Mouse (Mus musculus) hindbrain, postnatal 0 days (tissue): Measurements from ENCODE around the gene Cd59b. TPM values are rescaled to one million over a fixed set of nuclear protein-coding genes. Genes with fewer than 3 reads are reported as not detected.

Source experiments
- ATAC-seq: fragments of 200-750 bp; cut with Nextera tagmentation; 2 replicates; pipeline ENCODE4 v1.8.0; 2017; ENCODE audit warnings: mild to moderate bottlenecking, moderate TSS enrichment, moderate library complexity
- DNase-seq: peaks from one replicate; pipeline ENCODE4 v3.0.0-alpha.2; 2015; ENCODE audit warnings: low spot score
- H3K27ac ChIP-seq: fragments of 300-500 bp; sonication (generic); 2 replicates; pipeline ENCODE4 v1.5.1; 2014; ENCODE audit warnings: mild to moderate bottlenecking
- H3K27me3 ChIP-seq: fragments of 300-500 bp; sonication (generic); 2 replicates; pipeline ENCODE4 v1.6.1; 2014; ENCODE audit warnings: low read length, mixed read lengths; ENCODE audit not compliant: insufficient read depth
- H3K36me3 ChIP-seq: fragments of 300-500 bp; sonication (generic); 2 replicates; pipeline ENCODE4 v1.6.1; 2014; ENCODE audit warnings: low read length, mixed read lengths; ENCODE audit not compliant: insufficient read depth
- H3K4me1 ChIP-seq: fragments of 300-500 bp; sonication (generic); 2 replicates; pipeline ENCODE4 v1.6.1; 2014; ENCODE audit warnings: antibody characterized with exemption, low read length, mixed read lengths; ENCODE audit not compliant: insufficient read depth
- H3K4me2 ChIP-seq: fragments of 300-500 bp; sonication (generic); 2 replicates; pipeline ENCODE4 v1.6.1; 2014; ENCODE audit warnings: low read depth, mild to moderate bottlenecking, low read length, moderate library complexity, mixed read lengths
- H3K4me3 ChIP-seq: fragments of 300-500 bp; sonication (generic); 2 replicates; pipeline ENCODE4 v1.5.1; 2014; ENCODE audit warnings: low read length
- H3K9ac ChIP-seq: fragments of 300-500 bp; sonication (generic); replicated peaks from 2 replicates; pipeline ENCODE4 v1.6.1; 2014; ENCODE audit warnings: mild to moderate bottlenecking, low read length, moderate library complexity, mixed read lengths
- H3K9me3 ChIP-seq: fragments of 300-500 bp; sonication (generic); 2 replicates; pipeline ENCODE4 v1.6.1; 2016; ENCODE audit warnings: low read length, mixed read lengths
- CTCF ChIP-seq: IDR thresholded peaks from 2 replicates; pipeline ENCODE4 v1.5.1; 2016; ENCODE audit warnings: antibody characterized with exemption, control low read depth, low read depth
- WGBS: fragments of 180-500 bp; shearing (Covaris S2); extraction: QIAGEN DNeasy Blood & Tissue Kit; methylation state at CpG from one replicate; pipeline ENCODE4 v1.1.7; 2014; 5-methylcytosine and 5-hydroxymethylcytosine counted together
- polyA plus RNA-seq: library from polyadenylated mRNA; unstranded; fragments of >200 nt; fragmentation: Nextera tagmentation; extraction: Ambion mirVana; gene quantifications from 2 replicates; pipeline ENCODE4 v1.2.1, GENCODE M21; 2015
- total RNA-seq: library from RNA; depleted of rRNA; stranded (reverse); fragments of >200 nt; gene quantifications from 2 replicates; pipeline ENCODE4 v1.2.3, GENCODE M21; 2014

Cd59b gene
- total and polyA plus RNA-seq, 2 experiments from 2014 or later = 3.9 TPM; not detected in 1

DNA sequence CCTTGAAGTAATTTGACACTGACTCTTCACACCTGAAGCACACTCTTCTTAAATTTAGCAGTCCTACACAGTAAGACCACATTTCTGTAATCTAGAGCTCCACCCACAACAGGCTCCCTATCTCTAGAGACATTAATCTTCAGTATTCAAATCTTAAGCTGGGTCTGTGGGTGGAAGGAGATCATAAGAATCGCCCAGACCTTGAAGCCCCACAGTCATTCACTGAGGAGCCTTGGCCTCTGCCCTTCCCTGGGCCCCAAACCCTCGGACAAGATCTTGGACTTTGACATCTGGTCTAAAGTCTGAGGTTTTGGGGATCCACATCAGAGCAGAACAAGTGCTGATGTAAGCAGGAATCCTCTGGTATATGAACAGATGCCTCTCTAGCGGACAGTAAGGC is 53.9 kb downstream of the Cd59b start:
- TF ChIP-seq CTCF = no peak
- Histone ChIP-seq H3K4me3 (peak overlapping the region; percentile 82; the same call in 1 of the 2 replicates), H3K27me3 (no peaks in the 10 kb centered on the region), H3K4me2 (0 out of 2 replicates have a peak overlapping the region, but pooled peaks have one; percentile 89), H3K36me3 (no peaks in the 10 kb centered on the region), H3K27ac (no peak overlapping the region), H3K9me3 (no peaks in the 10 kb centered on the region), H3K9ac (no peak overlapping the region), H3K4me1 (no peaks in the 10 kb centered on the region)
- 52% methylated on average over 3 of the region's 3 CpGs for WGBS
- DNase-seq (no peak), ATAC-seq (no peak)

DNA sequence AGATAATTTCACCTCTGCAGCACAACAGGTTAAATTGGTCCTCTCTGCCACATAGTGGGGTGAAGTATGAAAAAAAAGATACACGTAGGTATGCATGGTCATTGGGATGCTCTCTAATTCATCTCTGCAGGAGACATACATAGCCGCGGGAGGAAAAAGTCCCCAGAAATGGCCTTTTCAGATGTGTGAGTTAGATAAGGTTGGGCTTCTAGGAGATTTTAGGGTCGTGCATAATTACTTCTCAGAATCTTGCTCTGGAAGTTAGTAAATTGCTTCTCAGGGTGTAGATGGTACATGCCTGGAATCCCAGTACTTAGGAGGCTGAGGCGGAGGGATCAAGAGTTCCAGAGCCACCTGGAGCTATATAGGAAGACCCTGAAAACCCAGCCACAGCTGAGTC is 54.4 kb downstream of the Cd59b start:
- Histone ChIP-seq H3K9me3 (no peaks in the 10 kb centered on the region), H3K36me3 (no peaks in the 10 kb centered on the region), H3K4me3 (no peak overlapping the region), H3K27ac (no peak overlapping the region), H3K4me1 (no peaks in the 10 kb centered on the region), H3K9ac (no peak overlapping the region), H3K27me3 (no peaks in the 10 kb centered on the region), H3K4me2 (no peak overlapping the region)
- 82% methylated on average over 5 of the region's 5 CpGs for WGBS
- DNase-seq (no peak), ATAC-seq (no peak)
- no peak for TF ChIP-seq CTCF

DNA sequence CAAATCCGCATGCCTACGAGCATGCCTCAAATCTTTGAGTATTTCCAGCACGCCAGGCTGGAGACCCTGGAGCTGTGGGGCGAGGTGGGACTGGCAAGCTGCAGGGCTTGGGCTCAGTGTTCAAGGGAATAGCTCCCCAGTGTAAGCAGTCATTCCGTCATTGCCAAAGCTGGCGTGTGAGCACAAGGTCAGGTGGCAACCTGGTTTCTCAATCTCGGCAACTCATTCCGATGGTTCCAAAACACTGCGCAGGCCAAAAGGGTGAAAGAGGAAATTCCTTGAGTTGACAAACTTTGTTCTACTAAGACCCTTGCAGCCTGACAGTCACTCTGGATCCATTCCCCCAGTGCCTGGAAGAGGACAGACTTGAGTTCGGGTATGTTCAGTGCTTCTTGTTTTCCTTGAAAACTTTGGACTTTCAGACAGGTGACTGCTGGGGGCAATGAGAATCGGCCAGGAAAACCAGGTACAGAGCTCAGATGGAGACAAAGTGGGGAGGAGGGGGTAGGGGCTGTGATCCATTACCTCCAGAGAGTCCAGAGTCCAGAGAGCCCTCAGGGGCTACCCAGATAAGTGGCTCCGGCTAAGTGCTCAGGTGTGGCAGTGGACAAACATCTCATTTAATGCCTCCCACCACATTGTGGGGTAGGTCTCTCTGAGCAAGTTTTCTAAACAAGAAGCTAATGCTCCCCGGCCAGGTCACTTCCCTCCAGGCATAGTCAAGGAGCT is 59.3 kb downstream of the Cd59b start:
- Histone ChIP-seq H3K27ac (no peak overlapping the region), H3K4me1 (no peaks in the 10 kb centered on the region), H3K9ac (no peak overlapping the region), H3K4me3 (no peak overlapping the region), H3K36me3 (no peaks in the 10 kb centered on the region), H3K9me3 (no peaks in the 10 kb centered on the region), H3K4me2 (no peak overlapping the region), H3K27me3 (no peaks in the 10 kb centered on the region)
- DNase-seq = no peak
- no peak for ATAC-seq
- 89% methylated on average over 13 of the region's 13 CpGs for WGBS
- TF ChIP-seq CTCF = no peak

- Histone ChIP-seq H3K9ac (no peak overlapping the region), H3K27ac (no peak overlapping the region), H3K4me2 (no peak overlapping the region), H3K36me3 (no peaks in the 10 kb centered on the region), H3K9me3 (no peaks in the 10 kb centered on the region), H3K4me1 (no peaks in the 10 kb centered on the region), H3K4me3 (no peak overlapping the region), H3K27me3 (no peaks in the 10 kb centered on the region)
- WGBS = 89% methylated on average over 6 of the region's 6 CpGs
- TF ChIP-seq CTCF = no peak
- no peak for ATAC-seq
- DNase-seq = no peak
These were observed 60.5 kb downstream of the Cd59b start for GRCm38 (mm10) chr2:104130165-104130564.

- Histone ChIP-seq H3K9ac (no peak overlapping the region), H3K9me3 (no peaks in the 10 kb centered on the region), H3K27ac (no peak overlapping the region), H3K4me1 (no peaks in the 10 kb centered on the region), H3K4me2 (no peak overlapping the region), H3K4me3 (no peak overlapping the region), H3K27me3 (no peaks in the 10 kb centered on the region), H3K36me3 (no peaks in the 10 kb centered on the region)
- ATAC-seq (no peak), DNase-seq (peak; percentile 31)
- peak; percentile 65 for TF ChIP-seq CTCF
- WGBS = 65% methylated on average over 3 of the region's 3 CpGs
These were observed 61.3 kb downstream of the Cd59b start for GRCm38 (mm10) chr2:104130969-104131368.

DNA sequence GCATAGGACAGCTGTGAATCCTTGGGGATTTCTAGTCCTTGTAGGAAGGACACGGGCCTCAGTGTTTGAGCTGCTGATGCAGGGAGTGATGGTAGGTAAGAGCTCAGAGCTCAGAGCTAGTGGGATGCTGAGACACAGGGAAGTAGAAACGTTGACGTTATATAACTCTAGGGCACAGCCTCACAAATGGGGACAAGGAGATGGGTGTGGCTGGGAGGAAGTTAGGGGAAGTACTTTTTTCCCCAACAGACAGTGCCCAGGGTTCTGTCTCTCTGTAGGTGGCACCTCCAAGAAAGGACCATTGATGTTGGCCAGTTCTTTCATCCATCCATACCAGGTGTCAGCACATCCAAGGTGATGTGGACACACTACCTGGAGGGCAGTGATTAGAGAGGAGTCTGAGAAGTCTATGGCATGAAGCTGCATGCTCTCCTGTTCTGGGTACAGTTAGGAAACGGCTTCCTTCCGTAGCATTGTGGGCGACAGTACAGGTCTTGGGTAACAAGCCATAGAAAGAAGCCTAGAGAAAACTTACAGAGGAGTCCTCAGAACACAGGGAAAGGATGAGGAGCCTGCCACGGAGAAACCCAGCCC is 62.7 kb downstream of the Cd59b start:
- H3K27me3 ChIP-seq = no peaks in the 10 kb centered on the region
- no peaks in the 10 kb centered on the region for H3K36me3 ChIP-seq
- no peak for TF ChIP-seq CTCF
- ATAC-seq (no peak), DNase-seq (no peak)
- no peak overlapping the region for H3K27ac ChIP-seq
- no peaks in the 10 kb centered on the region for H3K4me1 ChIP-seq
- no peak overlapping the region for H3K9ac ChIP-seq
- no peak overlapping the region for H3K4me3 ChIP-seq
- WGBS = 77% methylated on average over 7 of the region's 7 CpGs
- H3K4me2 ChIP-seq = no peak overlapping the region
- no peaks in the 10 kb centered on the region for H3K9me3 ChIP-seq
